Mouse (Mus musculus) adrenal gland, postnatal 4 days (tissue): Measurements from ENCODE around the gene Brca1. TPM values are rescaled to one million over a fixed set of nuclear protein-coding genes. Genes with fewer than 3 reads are reported as not detected.
"Not testable (repeated sequence)": the region's sequence is repeated elsewhere in the genome, so short reads cannot be mapped to it uniquely, and the experiment has no call there.

Source experiments
- DNase-seq, 2 experiments: peaks; one replicate each; pipeline ENCODE4 v3.0.0; 2021 to 2022; ENCODE audit warnings: low spot score in 2 of 2, mixed read lengths in 2 of 2
- total RNA-seq, 2 experiments: library from RNA; stranded (reverse); gene quantifications; 2 replicates each; pipeline ENCODE4 v1.2.3; 2021

Gene Brca1
- total RNA-seq, 2 experiments from 2014 or later = 16.6 to 18.9 TPM

DNA sequence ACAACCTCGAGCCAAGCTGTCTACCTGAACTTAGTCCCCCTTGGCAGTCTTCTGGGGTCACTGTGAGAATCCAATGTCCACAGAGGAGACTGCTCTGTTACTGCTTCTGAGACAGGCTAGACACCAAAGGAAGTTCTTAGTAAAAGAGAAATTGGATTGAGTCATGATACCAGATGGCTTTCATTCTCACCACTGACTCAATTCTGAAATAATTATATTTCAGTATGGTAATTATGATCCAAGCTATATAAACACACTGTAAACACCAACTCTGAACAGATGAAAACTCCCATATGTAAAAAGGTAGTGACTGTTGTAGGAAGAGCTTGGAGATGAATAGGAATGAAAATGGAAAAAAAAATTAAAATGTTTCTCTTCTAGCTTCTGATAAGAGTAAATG lies 7.6 kb downstream of the Brca1 start:
- no peak for DNase-seq

DNA sequence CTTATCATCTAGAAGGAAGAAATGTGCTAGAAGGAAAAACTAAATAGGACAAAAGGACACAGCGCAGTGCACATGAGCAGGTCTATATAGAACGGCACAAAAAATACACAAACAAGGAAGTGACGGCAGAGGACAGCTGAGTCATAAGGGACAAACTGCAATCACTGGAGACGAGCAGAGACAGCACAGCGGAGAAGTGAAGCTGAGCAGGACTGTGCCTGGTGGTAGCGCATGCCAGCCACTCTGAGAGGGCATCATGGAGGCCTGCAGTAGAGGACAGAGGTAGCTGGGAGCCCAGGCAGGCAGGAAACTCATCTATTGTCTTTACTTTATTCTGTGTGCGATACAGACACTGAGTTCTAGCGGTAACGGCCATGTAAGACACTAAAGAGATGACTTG lies 8.2 kb downstream of the Brca1 start:
- no peak for DNase-seq

- no peak for DNase-seq
These were observed 25.1 kb downstream of the Brca1 start for GRCm38 (mm10) chr11:101526686-101527085.

DNA sequence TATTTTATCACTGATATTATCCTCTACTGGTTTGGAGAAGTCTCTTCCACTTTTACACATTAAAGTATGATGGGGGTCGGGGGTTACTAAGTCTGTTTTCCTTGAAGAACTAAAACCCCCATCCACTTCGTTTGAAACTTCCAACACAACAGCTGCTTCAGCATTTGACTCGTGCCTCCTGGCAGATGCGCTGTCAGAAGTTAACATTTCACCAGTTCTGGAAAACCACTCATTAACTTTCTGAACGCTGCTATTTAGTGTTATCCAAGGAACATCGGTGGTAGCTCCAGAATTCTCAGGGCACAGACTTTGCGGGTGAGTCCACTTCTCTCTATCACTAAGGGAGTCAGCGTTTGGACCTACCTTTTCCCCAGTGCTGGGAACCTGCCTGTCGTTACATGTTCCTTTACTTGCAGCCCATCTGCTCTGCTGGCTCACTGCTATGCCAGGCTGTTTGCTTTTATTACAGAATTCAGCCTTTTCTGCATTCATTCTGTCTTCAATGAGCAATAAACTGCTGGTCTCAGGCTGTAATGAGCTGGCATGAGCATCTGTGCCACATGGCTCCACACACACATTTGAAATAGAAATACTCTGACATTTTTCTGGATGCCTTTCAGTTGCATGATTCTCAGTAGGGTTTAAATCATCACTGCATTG lies 25.7 kb downstream of the Brca1 start:
- DNase-seq = no peak

DNA sequence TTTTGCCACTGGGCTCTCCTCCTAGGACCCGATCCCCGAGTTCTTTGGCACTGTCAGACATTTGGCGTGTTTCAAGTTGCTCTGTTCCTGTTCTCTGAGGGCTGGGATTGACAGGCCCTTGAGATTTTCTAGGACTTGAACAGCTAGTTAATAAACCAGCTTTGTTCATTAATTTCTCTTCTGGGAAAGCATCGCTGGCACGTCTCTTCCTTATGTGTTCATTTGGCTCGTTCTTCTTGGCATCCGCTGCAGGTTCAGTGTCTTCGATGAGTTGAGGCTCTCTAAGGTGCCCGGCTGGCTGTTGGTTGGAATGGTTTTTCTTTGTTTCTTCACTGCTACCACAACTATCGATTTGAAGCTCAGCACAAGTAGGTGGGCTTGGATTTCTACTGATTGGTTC lies 26.7 kb downstream of the Brca1 start:
- no peak for DNase-seq

DNA sequence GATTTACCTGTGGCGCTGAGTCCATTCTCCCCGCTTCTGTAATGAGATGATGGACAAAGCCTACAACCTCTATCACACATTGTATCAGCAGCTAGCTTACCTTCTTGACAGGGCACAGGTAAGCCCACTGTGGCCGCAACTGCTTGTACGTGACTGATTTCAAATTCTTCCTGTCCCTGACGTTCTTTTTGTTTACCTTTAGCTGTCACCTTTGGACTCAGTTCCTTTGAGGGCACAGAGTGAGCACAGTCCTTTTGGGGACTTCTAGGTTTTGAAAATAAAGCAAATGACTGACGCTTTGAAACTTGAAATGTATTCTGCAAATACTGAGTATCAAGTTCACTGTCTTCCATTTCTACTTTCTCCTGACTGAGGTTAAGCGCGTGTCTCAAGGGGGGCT lies 27.3 kb downstream of the Brca1 start:
- no peak for DNase-seq

DNA sequence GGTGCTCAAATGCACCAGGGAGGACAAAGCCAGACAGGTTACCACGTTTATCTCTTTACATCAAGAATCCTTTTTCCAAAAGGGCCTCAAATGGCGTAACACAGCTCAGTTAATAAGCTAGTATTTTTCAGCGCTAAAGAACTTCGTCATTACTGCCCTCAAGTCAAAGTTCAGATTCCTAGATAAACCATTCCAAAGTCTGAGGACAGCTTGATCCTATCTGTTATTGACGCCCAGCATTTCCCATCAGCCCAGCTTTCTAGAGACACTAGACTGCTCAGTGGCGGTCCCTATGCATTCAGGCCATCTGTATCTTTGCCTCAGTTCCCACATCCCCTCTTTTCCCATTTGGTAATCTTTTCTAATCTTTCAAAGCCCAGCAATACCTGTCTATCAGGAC lies 32.4 kb downstream of the Brca1 start:
- no peak for DNase-seq

DNA sequence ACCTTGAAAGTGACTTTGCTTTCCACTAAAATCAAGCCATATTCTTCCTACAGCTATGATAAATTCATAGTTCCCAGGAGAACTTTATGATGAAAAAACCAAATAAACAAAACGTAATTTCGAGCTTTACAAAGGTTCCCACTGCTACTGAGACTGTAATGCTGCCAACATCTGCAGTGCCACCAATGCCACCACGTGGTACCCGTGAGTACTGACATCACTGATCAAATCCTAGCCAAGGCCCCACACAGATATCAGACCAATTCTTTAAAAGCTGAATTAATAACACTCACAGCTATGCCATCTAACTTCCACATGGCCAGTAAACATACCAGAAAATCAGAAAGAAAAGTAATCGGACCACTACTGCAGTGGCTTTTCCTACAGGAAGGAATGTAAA lies 32.8 kb downstream of the Brca1 start:
- no peak for DNase-seq

GRCm38 (mm10) chr11:101507090-101507489 lies 44.7 kb downstream of the Brca1 start:
- DNase-seq = no peak

GRCm38 (mm10) chr11:101506269-101506780 lies 45.4 kb downstream of the Brca1 start:
- no peak for DNase-seq

DNA sequence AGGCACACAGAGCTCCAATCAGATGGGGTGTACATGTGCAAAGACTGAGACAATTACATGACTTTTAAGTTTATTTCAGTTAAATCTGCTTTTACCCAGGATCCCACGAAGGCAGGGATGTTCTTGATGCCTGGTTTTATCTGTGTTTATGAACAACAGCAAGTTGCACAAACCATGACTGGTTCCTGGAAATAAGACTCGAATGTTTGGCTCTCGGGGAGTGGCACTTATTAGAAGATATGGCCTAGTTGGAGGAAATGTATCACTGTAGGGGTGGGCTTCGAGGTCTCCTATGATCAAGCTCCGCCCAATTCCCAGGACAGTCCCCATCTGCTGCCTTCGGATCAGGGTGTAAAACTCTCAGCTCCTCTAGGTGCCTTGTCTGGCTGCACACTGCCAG lies 65.6 kb downstream of the Brca1 start:
- DNase-seq = no peak

- no peak for DNase-seq
These were observed 66.2 kb downstream of the Brca1 start for GRCm38 (mm10) chr11:101485509-101486028.

DNA sequence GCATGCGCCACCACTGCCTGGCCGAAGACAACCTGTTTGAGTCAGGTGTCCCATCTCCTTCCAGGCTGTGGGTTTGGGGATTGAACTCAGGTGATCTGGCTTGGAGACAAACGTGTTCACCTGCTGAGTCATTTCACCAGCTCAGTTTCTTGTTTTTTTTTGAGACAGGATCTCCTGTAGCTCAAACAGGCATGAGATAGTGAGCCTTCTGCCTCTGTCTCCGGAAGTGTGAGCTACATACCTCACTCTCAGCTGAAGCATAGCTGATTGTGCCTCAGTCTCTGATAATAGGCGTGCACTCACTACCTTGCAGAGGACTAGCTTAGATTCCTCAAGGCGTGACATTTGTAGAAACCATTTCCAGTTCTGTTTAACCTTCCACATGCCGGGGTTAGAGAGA lies 66.9 kb downstream of the Brca1 start:
- no peak for DNase-seq

DNA sequence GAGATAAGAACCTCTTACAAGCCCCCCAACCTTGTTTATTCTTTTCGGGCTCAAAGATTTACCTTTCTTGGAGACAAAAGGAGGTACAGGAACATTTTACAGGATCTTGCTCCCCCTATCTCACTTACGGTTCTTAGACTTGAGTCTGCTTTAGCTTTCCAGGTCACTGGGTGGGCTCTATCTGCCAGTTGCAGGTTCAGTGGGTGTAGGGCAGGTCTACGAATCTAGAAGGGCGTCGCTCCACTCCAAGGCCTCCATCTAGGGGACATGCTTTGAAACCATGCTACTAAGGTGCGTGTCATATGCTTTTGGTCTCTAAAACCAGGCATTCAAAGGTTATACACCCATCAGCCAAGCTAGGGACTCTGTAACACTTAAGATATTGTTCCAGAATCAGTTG lies 67.5 kb downstream of the Brca1 start:
- DNase-seq = no peak

GRCm38 (mm10) chr11:101483804-101484203 lies 68.0 kb downstream of the Brca1 start:
- DNase-seq = no peak

DNA sequence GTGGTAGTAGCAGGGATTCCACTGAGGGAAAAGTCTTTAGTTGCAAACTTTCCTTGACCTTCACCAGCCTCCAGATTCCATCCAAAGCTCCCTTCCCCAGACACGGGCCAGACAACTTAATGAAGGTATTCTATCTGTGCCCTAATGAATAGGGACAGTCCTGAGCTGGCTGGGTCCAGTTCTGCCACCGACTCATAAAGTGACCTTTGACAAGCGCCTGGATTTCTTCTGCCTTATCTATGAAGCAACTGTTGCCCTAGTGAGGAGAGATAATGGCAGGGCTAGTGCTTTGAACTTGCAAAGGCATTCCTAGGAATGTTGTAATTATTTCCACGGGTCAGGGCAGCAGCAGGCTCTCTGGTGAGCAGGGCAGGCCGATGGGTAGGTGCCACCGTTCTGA lies 70.8 kb downstream of the Brca1 start:
- DNase-seq = no peak

GRCm38 (mm10) chr11:101479171-101479635 lies 72.6 kb downstream of the Brca1 start:
- DNase-seq = no peak

- no peak for DNase-seq
These were observed 74.1 kb downstream of the Brca1 start for GRCm38 (mm10) chr11:101477552-101478211.

DNA sequence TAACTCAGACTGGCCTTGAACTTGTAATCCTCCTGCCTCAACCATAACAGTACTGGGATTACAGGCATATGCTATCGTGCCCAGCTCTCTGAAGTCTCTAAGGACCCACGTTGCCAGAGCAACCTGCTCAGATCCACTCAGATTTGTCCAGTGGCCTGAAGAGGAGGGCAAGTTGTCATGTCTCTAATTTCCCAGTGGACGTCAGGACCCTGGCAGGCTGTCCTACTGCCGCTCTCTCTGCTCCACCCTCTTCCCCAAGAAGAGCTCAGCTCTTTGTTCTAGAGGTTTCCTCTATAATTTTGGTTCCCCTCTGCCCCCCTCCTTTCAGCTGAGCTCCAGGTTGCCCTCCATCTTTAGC lies 74.6 kb downstream of the Brca1 start:
- no peak for DNase-seq

- not testable (repeated sequence) for DNase-seq
These were observed 75.4 kb downstream of the Brca1 start for GRCm38 (mm10) chr11:101476361-101476760.

- no peak for DNase-seq
These were observed 77.5 kb downstream of the Brca1 start for GRCm38 (mm10) chr11:101474298-101474697.

- not testable (repeated sequence) for DNase-seq
These were observed 78.1 kb downstream of the Brca1 start for GRCm38 (mm10) chr11:101473686-101474085.

DNA sequence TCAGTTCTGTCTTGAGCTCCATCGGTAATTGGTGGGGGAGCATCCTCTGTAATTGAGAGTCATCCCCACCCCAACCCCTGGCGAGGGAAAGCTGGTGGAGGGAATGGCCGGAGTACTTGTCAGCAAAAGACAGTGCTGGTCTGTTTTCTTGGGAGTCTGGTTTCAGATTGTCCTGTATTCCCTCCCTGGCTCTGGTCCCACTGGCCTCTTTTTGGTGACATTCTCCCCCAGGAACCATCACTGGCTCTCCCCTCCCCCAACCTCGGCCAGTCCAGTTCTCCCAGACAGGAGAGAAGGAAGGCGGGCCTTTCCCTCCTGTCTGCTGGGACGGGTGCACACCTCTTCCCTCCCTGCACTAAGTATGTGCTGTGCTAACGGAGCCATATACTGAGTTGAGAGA lies 79.4 kb downstream of the Brca1 start:
- no peak for DNase-seq
